8 mouse cellular contexts compared by ENCODE assay signal in the genomic region with DNA sequence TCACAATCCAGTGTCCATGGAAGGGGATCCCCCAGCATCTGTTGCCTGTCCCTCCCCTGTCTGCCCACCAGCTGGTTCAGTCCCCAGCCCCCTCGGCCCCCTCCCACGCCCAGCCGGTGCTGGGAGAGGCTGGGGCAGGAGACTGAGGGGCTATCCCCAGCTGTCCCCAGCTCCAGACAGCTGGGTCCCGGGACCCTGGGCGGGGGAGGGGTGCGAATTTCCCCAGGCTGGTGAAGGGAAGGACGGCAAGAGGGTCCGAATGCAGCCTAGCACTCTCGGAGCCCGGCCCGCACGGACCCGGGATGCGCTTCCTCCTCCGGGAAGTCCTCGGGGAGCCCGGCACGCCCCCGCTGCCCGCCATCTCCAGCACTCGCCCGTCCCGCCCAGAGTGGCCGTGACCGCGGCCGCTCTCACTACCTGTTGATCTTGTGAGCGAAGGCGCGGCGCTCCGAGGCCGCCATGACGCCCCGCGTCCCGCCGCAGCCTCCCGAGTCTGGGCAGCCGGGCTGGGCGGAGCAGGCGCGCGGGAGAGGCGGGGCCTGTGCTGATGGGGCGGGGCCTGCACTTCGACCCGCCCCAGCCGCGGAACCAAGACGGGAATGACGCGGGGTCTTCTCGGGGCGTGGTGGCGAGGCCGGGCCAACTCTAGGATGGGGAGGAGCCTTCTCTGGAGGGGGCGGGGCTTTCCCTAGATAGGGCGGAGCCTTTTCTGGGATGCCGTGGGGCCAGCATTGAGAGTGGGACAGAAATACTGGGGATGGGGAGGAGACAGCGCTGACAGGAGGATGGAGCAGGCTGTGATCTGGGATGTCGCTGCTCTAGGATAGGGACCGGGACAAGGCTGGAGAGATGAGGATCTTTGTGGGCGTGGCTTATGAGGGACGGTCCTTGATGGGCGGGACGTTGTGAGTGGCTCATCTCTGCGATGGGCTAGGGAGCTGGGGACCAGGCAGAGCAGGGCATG. TPM values are rescaled to one million over a fixed set of nuclear protein-coding genes. Genes with fewer than 3 reads are reported as not detected.
DNase-seq lines count a peak whose midpoint lies in the region; ATAC-seq lines count a peak whose summit lies in the region.

A gene (minus strand): TSS at position 508 of the 964 bp plus-strand sequence.

- H3K4me2 ChIP-seq in forebrain, embryonic 11.5 days (ENCODE audit: low read depth, low read length, severe bottlenecking): peak within 1 kb of the TSS; percentile 71
- H3K4me2 ChIP-seq in heart, embryonic 15.5 days: peak within 1 kb of the TSS; percentile 76
- peak within 1 kb of the TSS; percentile 86 for H3K4me2 ChIP-seq in liver, embryonic 13.5 days
- peak within 1 kb of the TSS; percentile 65 for H3K4me2 ChIP-seq in stomach, embryonic 14.5 days (replicated peaks; ENCODE audit: low read depth, low read length)

- ATAC-seq in CD4-positive, CD25-positive, alpha-beta regulatory T cell, adult 4 months: peak; percentile 88
- peak; percentile 91 for ATAC-seq in forebrain, embryonic 11.5 days (replicated peaks; ENCODE audit: low FRiP score)
- ATAC-seq in heart, embryonic 15.5 days (replicated peaks; ENCODE audit: insufficient number of reproducible peaks, insufficient read depth, low FRiP score, low read depth): peak; percentile 94
- peak; percentile 80 for ATAC-seq in liver, embryonic 13.5 days (ENCODE audit: low read depth)
- peak; percentile 90 for ATAC-seq in stomach, embryonic 14.5 days (ENCODE audit: insufficient number of reproducible peaks, insufficient read depth, low FRiP score, low read depth)

- no peaks in the 10 kb centered on the region for H3K27me3 ChIP-seq in forebrain, embryonic 11.5 days (ENCODE audit: control insufficient read depth, insufficient read depth, low read length)
- H3K27me3 ChIP-seq in heart, embryonic 15.5 days: no peaks in the 10 kb centered on the region
- no peaks in the 10 kb centered on the region for H3K27me3 ChIP-seq in liver, embryonic 13.5 days
- H3K27me3 ChIP-seq in stomach, embryonic 14.5 days (ENCODE audit: control insufficient read depth, insufficient read depth, low read length): no peaks in the 10 kb centered on the region

- no peaks in the 10 kb centered on the region for H3K36me3 ChIP-seq in forebrain, embryonic 11.5 days (ENCODE audit: control insufficient read depth, insufficient read depth, low read length)
- H3K36me3 ChIP-seq in heart, embryonic 15.5 days: no peaks in the 10 kb centered on the region
- no peaks in the 10 kb centered on the region for H3K36me3 ChIP-seq in liver, embryonic 13.5 days
- no peaks in the 10 kb centered on the region for H3K36me3 ChIP-seq in stomach, embryonic 14.5 days (ENCODE audit: control insufficient read depth, insufficient read depth, low read length)

- H3K4me3 ChIP-seq in forebrain, embryonic 11.5 days (ENCODE audit: low read depth, low read length): peak within 1 kb of the TSS; percentile 63
- peak within 1 kb of the TSS; percentile 75 for H3K4me3 ChIP-seq in heart, embryonic 15.5 days
- peak within 1 kb of the TSS; percentile 70 for H3K4me3 ChIP-seq in liver, embryonic 13.5 days (replicated peaks)
- H3K4me3 ChIP-seq in stomach, embryonic 14.5 days (ENCODE audit: low read depth, low read length): peak within 1 kb of the TSS; percentile 73

- peak; percentile 74 for DNase-seq in c-Kit-positive CD71-negative TER-119-negative erythroid progenitor cells, embryonic 14.5 days (ENCODE audit: low read depth)
- peak; percentile 95 for DNase-seq in forebrain, embryonic 11.5 days (ENCODE audit: low spot score)
- DNase-seq in kidney, postnatal 25 days: peak; percentile 92
- peak; percentile 81 for DNase-seq in liver, embryonic 13.5 days
- peak; percentile 80 to 86 for DNase-seq in natural killer cell, adult 2 months (ENCODE audit: low spot score in 2 of 2)

- no peaks in the 10 kb centered on the region for H3K9me3 ChIP-seq in forebrain, embryonic 11.5 days (ENCODE audit: control insufficient read depth, low read length)
- no peaks in the 10 kb centered on the region for H3K9me3 ChIP-seq in heart, embryonic 15.5 days (replicated peaks)
- no peaks in the 10 kb centered on the region for H3K9me3 ChIP-seq in liver, embryonic 13.5 days (replicated peaks)
- no peaks in the 10 kb centered on the region for H3K9me3 ChIP-seq in stomach, embryonic 14.5 days (ENCODE audit: control insufficient read depth, low read depth, low read length)

- under 1% methylated on average over 66 of the region's 68 CpGs for WGBS in forebrain, embryonic 11.5 days
- WGBS in heart, embryonic 15.5 days: under 1% methylated on average over 68 of the region's 68 CpGs
- under 1% methylated on average over 68 of the region's 68 CpGs for WGBS in liver, embryonic 13.5 days (ENCODE audit: insufficient replicate concordance)
- WGBS in stomach, embryonic 14.5 days: under 1% methylated on average over 63 of the region's 68 CpGs

- no peak within 1 kb of the TSS for H3K27ac ChIP-seq in forebrain, embryonic 11.5 days (ENCODE audit: low read depth, low read length)
- H3K27ac ChIP-seq in heart, embryonic 15.5 days: peak within 1 kb of the TSS; percentile 74
- H3K27ac ChIP-seq in liver, embryonic 13.5 days: no peak within 1 kb of the TSS
- peak within 1 kb of the TSS; percentile 62; the same call in 1 of the 2 replicates for H3K27ac ChIP-seq in stomach, embryonic 14.5 days (ENCODE audit: low read length)

- peak within 1 kb of the TSS; percentile 77 for H3K9ac ChIP-seq in forebrain, embryonic 11.5 days (ENCODE audit: low read length)
- H3K9ac ChIP-seq in heart, embryonic 15.5 days: peak within 1 kb of the TSS; percentile 77
- H3K9ac ChIP-seq in liver, embryonic 13.5 days: peak within 1 kb of the TSS; percentile 79
- peak within 1 kb of the TSS; percentile 68 for H3K9ac ChIP-seq in stomach, embryonic 14.5 days (replicated peaks; ENCODE audit: low read depth, low read length)

- no peaks in the 10 kb centered on the region; the same call in 1 of the 2 replicates for H3K4me1 ChIP-seq in forebrain, embryonic 11.5 days (replicated peaks; ENCODE audit: control insufficient read depth, insufficient read depth, low read length)
- H3K4me1 ChIP-seq in heart, embryonic 15.5 days (replicated peaks): peaks cover 23% of the 10 kb centered on the region
- H3K4me1 ChIP-seq in liver, embryonic 13.5 days (replicated peaks): peaks cover 41% of the 10 kb centered on the region
- H3K4me1 ChIP-seq in stomach, embryonic 14.5 days (ENCODE audit: control insufficient read depth, insufficient read depth, low read length): peaks cover 18% of the 10 kb centered on the region; the same call in 1 of the 2 replicates

RNA-seq across cellular contexts. Expression of the gene that starts here (rescaled TPM):
- polyA plus RNA-seq in CD4-positive, CD25-positive, alpha-beta regulatory T cell, adult 4 months (2017; shearing (Covaris generic)): 1 to 10 TPM in 1 of 2 experiments, under 1 TPM in 1; 0.61 to 1.4 TPM
- polyA plus RNA-seq in forebrain, embryonic 11.5 days (2014; fragmentation: Nextera tagmentation; extraction: Ambion mirVana): 25.5 and 27.5 TPM in 2 replicates
- 38.3 and 54.7 TPM in 2 replicates for polyA plus RNA-seq in heart, embryonic 15.5 days (2015; fragmentation: Nextera tagmentation; extraction: Ambion mirVana)
- polyA plus RNA-seq in liver, embryonic 13.5 days (2015; fragmentation: Nextera tagmentation; extraction: Ambion mirVana): 3.9 and 4.1 TPM in 2 replicates
- 39.8 and 45.1 TPM in 2 replicates for polyA plus RNA-seq in stomach, embryonic 14.5 days (2014; fragmentation: Nextera tagmentation; extraction: Ambion mirVana)

Comparison
In these comparisons a context has a peak if more than half of its experiments do, and no peak if none do; other contexts are left out.
1. H3K27ac ChIP-seq: peak in heart, embryonic 15.5 days (single experiment) and stomach, embryonic 14.5 days (single experiment); none in forebrain, embryonic 11.5 days (single experiment) and liver, embryonic 13.5 days (single experiment).
2. Peak in every context shown above with its lines, with median percentiles within 50 percentile points of each other: ATAC-seq, DNase-seq, H3K4me2 ChIP-seq, H3K4me3 ChIP-seq and H3K9ac ChIP-seq.